In the genomic region with DNA sequence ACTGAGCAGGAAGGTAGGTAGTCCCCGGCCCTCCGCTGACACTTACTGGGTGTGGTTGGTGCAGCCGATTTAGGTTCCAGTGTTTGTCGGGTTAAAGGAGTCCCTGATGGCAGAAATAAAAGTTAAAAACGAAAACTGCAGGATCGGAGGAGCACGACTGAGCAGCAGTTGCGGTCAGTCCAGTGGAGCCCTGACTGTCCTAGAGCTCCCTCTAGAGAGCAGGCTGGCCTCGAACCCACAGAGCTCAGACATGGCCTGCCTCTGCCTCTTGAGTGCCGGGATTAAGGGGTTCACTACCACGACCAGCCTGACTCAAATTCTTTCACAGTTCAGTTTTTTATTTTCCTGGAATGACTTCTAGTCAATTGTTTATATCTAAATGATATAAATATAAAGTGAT, we compare ENCODE assay signal across 18 mouse cellular contexts. TPM values are rescaled to one million over a fixed set of nuclear protein-coding genes. Genes with fewer than 3 reads are reported as not detected.
DNase-seq lines count a peak whose midpoint lies in the region; ATAC-seq and TF ChIP-seq lines count a peak whose summit lies in the region.
"Had no signal": no experiment of that assay in that cellular context is flagged by ENCODE, and none has a peak within 500 bp of the region (broad histone marks: within the 10 kb centered on the region; RNA-seq: fewer than 3 reads in every experiment).

No protein-coding gene starts in this region.

- no peak for ATAC-seq in lung, postnatal 0 days
- ATAC-seq in liver, embryonic 12.5 days = 0 out of 2 replicates have a peak, but pooled peaks have one; percentile 40
- ATAC-seq: forebrain, embryonic 16.5 days; hindbrain, embryonic 16.5 days had no signal

- H3K27me3 ChIP-seq in kidney, adult 2 months (replicated peaks; ENCODE audit: control insufficient read depth, insufficient read depth, low read length) = no peaks in the 10 kb centered on the region
- H3K27me3 ChIP-seq in lung, postnatal 0 days (replicated peaks; ENCODE audit: insufficient read depth, low read length) = no peaks in the 10 kb centered on the region
- no peaks in the 10 kb centered on the region for H3K27me3 ChIP-seq in CH12.LX (replicated peaks)
- H3K27me3 ChIP-seq in liver, embryonic 12.5 days (replicated peaks) = no peaks in the 10 kb centered on the region
- H3K27me3 ChIP-seq in midbrain, embryonic 10.5 days (ENCODE audit: low read depth, poor library complexity, severe bottlenecking) = no peaks in the 10 kb centered on the region
- H3K27me3 ChIP-seq: embryonic facial prominence, embryonic 12.5 days; limb, embryonic 12.5 days had no signal

- dilution Hi-C loops in CH12.LX (cut with MboI; ENCODE audit: extremely low pct_ligation_motif_present, extremely low pct_unique_long_range_greater_than_20kb, low sequenced_read_pairs) = no loop called here

- no peak; the same call in 1 of the 2 replicates for TF ChIP-seq CTCF in kidney, adult 2 months (conservative IDR thresholded peaks at IDR 0.05; ENCODE audit: insufficient read depth, insufficient read length, low read depth, low read length)
- TF ChIP-seq CTCF in lung, postnatal 0 days (IDR thresholded peaks at IDR 0.05) = peak; percentile 43
- TF ChIP-seq CTCF in CH12.LX (conservative IDR thresholded peaks at IDR 0.05 in 1 of 2, IDR thresholded peaks at IDR 0.05 in 1 of 2; ENCODE audit: low read depth in 2 of 2, low read length in 2 of 2) = peak in 1 of 2 experiments; percentile 59; a peak in 2 of 4 replicates

- no peaks in the 10 kb centered on the region for H3K79me2 ChIP-seq in CH12.LX (replicated peaks; ENCODE audit: control insufficient read depth, extremely low read depth, insufficient read depth, poor library complexity, severe bottlenecking)

- H3K4me3 ChIP-seq in kidney, adult 2 months (ENCODE audit: insufficient read depth, low read depth, low read length) = no peak overlapping the region
- H3K4me3 ChIP-seq in lung, postnatal 0 days (ENCODE audit: low read depth, low read length) = no peak overlapping the region
- no peak overlapping the region for H3K4me3 ChIP-seq in CH12.LX (replicated peaks in 1 of 3; ENCODE audit: low read depth in 2 of 3, low read length in 2 of 3, poor library complexity in 1 of 3)
- H3K4me3 ChIP-seq in liver, embryonic 12.5 days = no peak overlapping the region
- H3K4me3 ChIP-seq in midbrain, embryonic 10.5 days = no peak overlapping the region
- H3K4me3 ChIP-seq: embryonic facial prominence, embryonic 12.5 days; limb, embryonic 12.5 days had no signal

- TF ChIP-seq EP300 in lung, postnatal 0 days (IDR thresholded peaks at IDR 0.05) = no peak
- TF ChIP-seq EP300 in CH12.LX (IDR thresholded peaks at IDR 0.05; ENCODE audit: low read length) = no peak

- TF ChIP-seq POLR2A in kidney, adult 2 months (IDR thresholded peaks at IDR 0.05; ENCODE audit: low read depth, low read length) = no peak
- TF ChIP-seq POLR2A in CH12.LX (IDR thresholded peaks at IDR 0.05; ENCODE audit: low read depth, low read length) = no peak

- TF ChIP-seq RAD21 in CH12.LX (IDR thresholded peaks at IDR 0.05; ENCODE audit: low read depth, low read length) = peak; percentile 51

- H3K27ac ChIP-seq in kidney, adult 2 months (ENCODE audit: insufficient read depth, low read depth, low read length) = no peak overlapping the region
- H3K27ac ChIP-seq in lung, postnatal 0 days (ENCODE audit: low read length) = no peak overlapping the region
- no peak overlapping the region for H3K27ac ChIP-seq in CH12.LX (ENCODE audit: insufficient read depth, low read depth)
- H3K27ac ChIP-seq in liver, embryonic 12.5 days = no peak overlapping the region
- H3K27ac ChIP-seq in midbrain, embryonic 10.5 days (replicated peaks) = no peak overlapping the region
- H3K27ac ChIP-seq: embryonic facial prominence, embryonic 12.5 days; limb, embryonic 12.5 days had no signal

- no peak overlapping the region for H3K4me2 ChIP-seq in lung, postnatal 0 days (replicated peaks; ENCODE audit: low read depth, low read length)
- no peak overlapping the region for H3K4me2 ChIP-seq in CH12.LX (ENCODE audit: insufficient read depth, low read depth, poor library complexity, severe bottlenecking)
- H3K4me2 ChIP-seq in liver, embryonic 12.5 days = no peak overlapping the region
- H3K4me2 ChIP-seq: embryonic facial prominence, embryonic 12.5 days; limb, embryonic 12.5 days had no signal

- H3K36me3 ChIP-seq in kidney, adult 2 months (ENCODE audit: control insufficient read depth, insufficient read depth, low read length) = no peaks in the 10 kb centered on the region
- H3K36me3 ChIP-seq in lung, postnatal 0 days (ENCODE audit: insufficient read depth, low read length) = no peaks in the 10 kb centered on the region
- no peaks in the 10 kb centered on the region for H3K36me3 ChIP-seq in CH12.LX (replicated peaks in 1 of 2; ENCODE audit: control insufficient read depth in 1 of 2, insufficient read depth in 1 of 2, low read length in 1 of 2)
- peaks cover 4% of the 10 kb centered on the region; the same call in 1 of the 2 replicates for H3K36me3 ChIP-seq in liver, embryonic 12.5 days
- H3K36me3 ChIP-seq in midbrain, embryonic 10.5 days = peaks cover 93% of the 10 kb centered on the region

- H3K4me1 ChIP-seq in kidney, adult 2 months (ENCODE audit: control insufficient read depth, insufficient read depth, low read length) = peaks cover 12% of the 10 kb centered on the region
- H3K4me1 ChIP-seq in lung, postnatal 0 days (ENCODE audit: insufficient read depth, low read depth, low read length) = no peaks in the 10 kb centered on the region; the same call in 1 of the 2 replicates
- H3K4me1 ChIP-seq in CH12.LX (ENCODE audit: control insufficient read depth in 1 of 2, insufficient read depth in 2 of 2) = peaks cover 3 to 15% of the 10 kb centered on the region in 2 experiments
- H3K4me1 ChIP-seq in liver, embryonic 12.5 days = peaks cover 8% of the 10 kb centered on the region
- H3K4me1 ChIP-seq in midbrain, embryonic 10.5 days = peaks cover 8% of the 10 kb centered on the region
- H3K4me1 ChIP-seq: embryonic facial prominence, embryonic 12.5 days had no signal

- no peak overlapping the region for H3K9ac ChIP-seq in lung, postnatal 0 days (replicated peaks; ENCODE audit: low read depth)
- no peak overlapping the region for H3K9ac ChIP-seq in CH12.LX (ENCODE audit: insufficient read depth, low read depth)
- H3K9ac ChIP-seq in liver, embryonic 12.5 days = no peak overlapping the region
- H3K9ac ChIP-seq: embryonic facial prominence, embryonic 12.5 days; limb, embryonic 12.5 days had no signal

- DNase-seq in kidney, adult 2 months = peak; percentile 36
- no peak for DNase-seq in kidney, adult 11 months
- DNase-seq in lung, postnatal 0 days (ENCODE audit: low spot score) = no peak
- DNase-seq in lung, postnatal 36 days = no peak
- no peak for DNase-seq in CH12.LX (ENCODE audit: extremely low read depth)
- no peak for DNase-seq in midbrain, embryonic 10.5 days (ENCODE audit: low spot score)
- DNase-seq in T-cell, adult 2 months (ENCODE audit: low spot score) = no peak
- DNase-seq: adrenal gland, adult 2 months; cerebellum, adult 11 months; cerebellum, postnatal 25 days; heart, adult 11 months; heart, postnatal 4 days; right cerebral cortex, adult 18-20 months had no signal

- no peaks in the 10 kb centered on the region for H3K9me3 ChIP-seq in lung, postnatal 0 days (ENCODE audit: low read length)
- peaks cover 6% of the 10 kb centered on the region for H3K9me3 ChIP-seq in CH12.LX (replicated peaks; ENCODE audit: low read length)
- H3K9me3 ChIP-seq in liver, embryonic 12.5 days (replicated peaks) = no peaks in the 10 kb centered on the region
- H3K9me3 ChIP-seq in midbrain, embryonic 10.5 days (replicated peaks) = peaks cover 11% of the 10 kb centered on the region; the same call in 1 of the 2 replicates
- H3K9me3 ChIP-seq: embryonic facial prominence, embryonic 12.5 days; limb, embryonic 12.5 days had no signal

- in situ Hi-C loops in CH12.LX (cut with MboI; ENCODE audit: low pct_ligation_motif_present, low pct_unique_long_range_greater_than_20kb, low sequenced_read_pairs) = no loop called here

- WGBS in kidney, adult 2 months = 75% methylated on average over 11 of the region's 11 CpGs
- WGBS in lung, postnatal 0 days = 74% methylated on average over 11 of the region's 11 CpGs
- WGBS in liver, embryonic 12.5 days (ENCODE audit: insufficient replicate concordance) = 71% methylated on average over 11 of the region's 11 CpGs
- 86% methylated on average over 11 of the region's 11 CpGs for WGBS in midbrain, embryonic 10.5 days

TF ChIP-seq in CH12.LX, 34 proteins besides CTCF, POLR2A, EP300 and RAD21:
- TF ChIP-seq SMC3 (IDR thresholded peaks at IDR 0.05; ENCODE audit: low read depth, low read length) (peak; percentile 46), MAX (IDR thresholded peaks at IDR 0.05; ENCODE audit: low read length) (no peak)

RNA-seq across cellular contexts. Expression of a gene that starts 25.3 kb away (rescaled TPM):
- 5.7 and 6.0 TPM in 2 replicates for polyA plus RNA-seq in kidney, adult 2 months (2012; rRNA removed)
- 4.0 and 5.0 TPM in 2 replicates for polyA plus RNA-seq in lung, postnatal 0 days (2015; fragmentation: Nextera tagmentation; extraction: Ambion mirVana)
- total RNA-seq in CH12.LX (2012; rRNA removed) (0.29 and 0.51 TPM in 2 replicates), CH12.LX (2014; rRNA removed) (0.16 and 0.19 TPM in 2 replicates)
- polyA plus RNA-seq in CH12.LX (2012; ENCODE audit: insufficient read length, low read depth) = 0.68 and 0.83 TPM in 2 replicates
- 3.0 and 3.4 TPM in 2 replicates for polyA plus RNA-seq in liver, embryonic 12.5 days (2016; fragmentation: Nextera tagmentation; extraction: Ambion mirVana)
- polyA plus RNA-seq in midbrain, embryonic 10.5 days (2016; fragmentation: Nextera tagmentation; extraction: Ambion mirVana) = 17.1 and 19.4 TPM in 2 replicates

RNA-seq across cellular contexts. Expression of a gene that starts 37.8 kb away (rescaled TPM):
- 30.9 and 32.7 TPM in 2 replicates for polyA plus RNA-seq in kidney, adult 2 months (2012; rRNA removed)
- 54.1 and 58.3 TPM in 2 replicates for polyA plus RNA-seq in lung, postnatal 0 days (2015; fragmentation: Nextera tagmentation; extraction: Ambion mirVana)
- total RNA-seq in CH12.LX (2012; rRNA removed) (29.0 and 42.7 TPM in 2 replicates), CH12.LX (2014; rRNA removed) (40.6 and 43.2 TPM in 2 replicates)
- polyA plus RNA-seq in CH12.LX (2012; ENCODE audit: insufficient read length, low read depth) = 30.8 and 31.6 TPM in 2 replicates
- polyA plus RNA-seq in liver, embryonic 12.5 days (2016; fragmentation: Nextera tagmentation; extraction: Ambion mirVana) = 36.8 and 37.7 TPM in 2 replicates
- polyA plus RNA-seq in midbrain, embryonic 10.5 days (2016; fragmentation: Nextera tagmentation; extraction: Ambion mirVana) = 28.2 and 33.2 TPM in 2 replicates
